Mouse (Mus musculus): ENCODE measurements around the gene Afp. TPM values are rescaled to one million over a fixed set of nuclear protein-coding genes. Genes with fewer than 3 reads are reported as not detected.

The Afp gene
- polyA plus RNA-seq, 1 experiment: not detected

DNA sequence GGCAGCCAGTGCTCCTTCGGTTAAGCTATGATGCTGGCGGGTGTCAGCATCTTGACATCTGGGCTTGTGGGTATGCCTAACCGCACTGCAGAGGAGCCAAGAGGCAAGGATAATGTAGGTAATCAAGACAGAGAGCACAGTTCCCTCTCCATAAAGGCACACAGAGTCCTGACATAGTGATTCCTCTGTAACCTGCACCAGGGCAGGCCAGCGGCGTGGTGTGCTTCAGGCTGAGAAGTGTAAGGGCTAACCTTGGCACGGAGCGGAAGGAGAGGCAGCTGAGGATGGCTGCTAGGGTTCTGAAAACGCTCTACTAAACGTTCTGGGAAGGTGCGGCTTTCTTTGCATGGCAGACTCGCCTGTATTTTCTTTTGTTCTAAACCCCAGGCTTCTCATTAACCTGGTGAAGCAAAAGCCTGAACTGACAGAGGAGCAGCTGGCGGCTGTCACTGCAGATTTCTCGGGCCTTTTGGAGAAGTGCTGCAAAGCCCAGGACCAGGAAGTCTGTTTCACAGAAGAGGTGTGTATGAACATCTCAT lies 16.9 kb downstream of the Afp start:
- Histone ChIP-seq H3K4me1 (ENCODE audit: control insufficient read depth, insufficient read depth, low read length) (no peaks in the 10 kb centered on the region), H3K36me3 (ENCODE audit: control insufficient read depth, insufficient read depth, low read length, poor library complexity, severe bottlenecking) (no peaks in the 10 kb centered on the region)

GRCm38 (mm10) chr5:90509828-90510592 lies 19.5 kb downstream of the Afp start:
- H3K9me3 ChIP-seq (replicated peaks; ENCODE audit: control insufficient read depth, insufficient read depth, low read length, poor library complexity, severe bottlenecking): no peaks in the 10 kb centered on the region
- H3K4me1 ChIP-seq (ENCODE audit: control insufficient read depth, insufficient read depth, low read length): no peaks in the 10 kb centered on the region
- H3K9ac ChIP-seq (ENCODE audit: low read depth, poor library complexity, severe bottlenecking): no peak overlapping the region
- no peaks in the 10 kb centered on the region for H3K36me3 ChIP-seq (ENCODE audit: control insufficient read depth, insufficient read depth, low read length, poor library complexity, severe bottlenecking)
- TF ChIP-seq EP300 (IDR thresholded peaks at IDR 0.05; ENCODE audit: insufficient read depth, low read depth, low read length) (no peak), POLR2A (IDR thresholded peaks at IDR 0.05; ENCODE audit: insufficient read depth, low read length) (no peak), CTCF (IDR thresholded peaks at IDR 0.05; ENCODE audit: low read depth, low read length) (no peak)
- H3K4me3 ChIP-seq (ENCODE audit: low read depth, low read length): no peak overlapping the region
- no peak overlapping the region for H3K27ac ChIP-seq (ENCODE audit: insufficient read depth, low read length)
- no peaks in the 10 kb centered on the region for H3K27me3 ChIP-seq (ENCODE audit: control insufficient read depth, insufficient read depth, low read length, poor library complexity, severe bottlenecking)

More for the DNA sequence above, 16.9 kb downstream of the Afp start:
- Histone ChIP-seq H3K4me3 (ENCODE audit: low read depth, low read length) (peak overlapping the region; percentile 54), H3K9ac (ENCODE audit: low read depth, poor library complexity, severe bottlenecking) (no peak overlapping the region), H3K9me3 (replicated peaks; ENCODE audit: control insufficient read depth, insufficient read depth, low read length, poor library complexity, severe bottlenecking) (no peaks in the 10 kb centered on the region), H3K27me3 (ENCODE audit: control insufficient read depth, insufficient read depth, low read length, poor library complexity, severe bottlenecking) (no peaks in the 10 kb centered on the region), H3K27ac (ENCODE audit: insufficient read depth, low read length) (no peak overlapping the region)
- no peak for TF ChIP-seq EP300 (IDR thresholded peaks at IDR 0.05; ENCODE audit: insufficient read depth, low read depth, low read length)
- no peak for TF ChIP-seq POLR2A (IDR thresholded peaks at IDR 0.05; ENCODE audit: insufficient read depth, low read length)
- TF ChIP-seq CTCF (IDR thresholded peaks at IDR 0.05; ENCODE audit: low read depth, low read length): no peak

GRCm38 (mm10) chr5:90512288-90512955 lies 21.9 kb downstream of the Afp start:
- H3K4me3 ChIP-seq (ENCODE audit: low read depth, low read length): no peak overlapping the region
- no peaks in the 10 kb centered on the region for H3K27me3 ChIP-seq (ENCODE audit: control insufficient read depth, insufficient read depth, low read length, poor library complexity, severe bottlenecking)
- no peak overlapping the region for H3K27ac ChIP-seq (ENCODE audit: insufficient read depth, low read length)
- H3K4me1 ChIP-seq (ENCODE audit: control insufficient read depth, insufficient read depth, low read length): no peaks in the 10 kb centered on the region
- no peaks in the 10 kb centered on the region for H3K9me3 ChIP-seq (replicated peaks; ENCODE audit: control insufficient read depth, insufficient read depth, low read length, poor library complexity, severe bottlenecking)
- TF ChIP-seq POLR2A (IDR thresholded peaks at IDR 0.05; ENCODE audit: insufficient read depth, low read length): no peak
- no peaks in the 10 kb centered on the region for H3K36me3 ChIP-seq (ENCODE audit: control insufficient read depth, insufficient read depth, low read length, poor library complexity, severe bottlenecking)
- no peak overlapping the region for H3K9ac ChIP-seq (ENCODE audit: low read depth, poor library complexity, severe bottlenecking)

DNA sequence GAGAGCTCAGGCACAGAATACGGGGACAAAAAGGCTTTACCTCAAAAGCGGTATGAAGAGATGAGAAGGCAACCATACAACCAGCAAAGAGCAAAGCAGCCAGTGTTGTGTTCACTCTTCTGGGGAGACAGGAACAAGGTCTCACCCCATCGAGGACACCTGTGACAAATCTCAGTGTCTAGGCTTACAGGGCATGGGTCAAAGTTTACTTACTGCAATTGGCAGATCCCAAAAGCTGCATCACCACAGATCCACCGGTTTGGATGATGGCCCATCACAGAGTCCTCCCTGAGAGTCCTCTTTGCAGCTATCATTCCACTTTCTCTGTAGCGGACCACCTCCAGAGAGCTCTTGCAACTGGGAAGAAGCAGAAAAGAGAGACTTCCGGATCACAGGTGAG lies 25.0 kb downstream of the Afp start:
- no peaks in the 10 kb centered on the region for H3K9me3 ChIP-seq (replicated peaks; ENCODE audit: control insufficient read depth, insufficient read depth, low read length, poor library complexity, severe bottlenecking)
- no peaks in the 10 kb centered on the region for H3K4me1 ChIP-seq (ENCODE audit: control insufficient read depth, insufficient read depth, low read length)
- no peak for TF ChIP-seq CTCF (IDR thresholded peaks at IDR 0.05; ENCODE audit: low read depth, low read length)

DNA sequence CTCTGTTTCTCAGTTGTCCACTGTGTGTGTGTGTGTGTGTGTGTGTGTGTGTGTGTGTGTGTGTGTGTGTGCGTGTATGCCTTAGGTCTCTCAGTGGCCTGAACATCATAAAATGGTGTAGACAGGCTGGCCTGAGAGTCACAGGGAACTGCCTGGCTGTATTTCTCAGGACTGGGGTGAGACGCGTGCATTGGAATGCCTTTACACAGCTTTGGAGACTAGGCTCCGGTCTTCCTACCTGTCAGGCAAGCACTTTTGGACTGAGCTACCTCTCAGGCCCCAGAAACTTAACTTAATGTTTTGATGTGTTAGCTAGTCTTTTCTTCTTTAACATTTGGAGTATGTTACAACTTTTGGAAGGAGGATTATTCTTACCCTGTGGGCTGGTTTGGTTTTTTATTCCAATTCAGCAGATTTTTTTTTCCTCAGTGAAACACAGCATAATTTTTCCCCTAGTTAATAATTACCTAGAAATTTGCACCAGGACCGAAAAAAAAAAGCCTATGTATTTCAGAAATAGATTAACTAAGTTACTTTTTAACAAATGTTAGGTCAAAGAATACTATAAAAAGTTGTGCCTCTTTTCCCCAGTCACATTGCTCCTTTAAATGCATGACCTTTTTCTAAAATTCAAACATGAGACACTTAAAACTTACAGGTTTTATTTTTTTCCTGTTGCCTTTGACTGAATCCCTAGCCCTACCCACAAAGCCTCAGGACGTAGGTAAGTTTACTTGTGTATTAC lies 28.0 kb downstream of the Afp start, which contains the start of gene Afm:
TSS of gene Afm (plus strand) at position 577 of the 745 bp plus-strand sequence.
- H3K4me3 ChIP-seq (ENCODE audit: low read depth, low read length): no peak within 1 kb of the TSS
- no peaks in the 10 kb centered on the region for H3K36me3 ChIP-seq (ENCODE audit: control insufficient read depth, insufficient read depth, low read length, poor library complexity, severe bottlenecking)
- H3K9ac ChIP-seq (ENCODE audit: low read depth, poor library complexity, severe bottlenecking): no peak within 1 kb of the TSS
- H3K27ac ChIP-seq (ENCODE audit: insufficient read depth, low read length): no peak within 1 kb of the TSS
- TF ChIP-seq CTCF (IDR thresholded peaks at IDR 0.05; ENCODE audit: low read depth, low read length): no peak
- H3K9me3 ChIP-seq (replicated peaks; ENCODE audit: control insufficient read depth, insufficient read depth, low read length, poor library complexity, severe bottlenecking): no peaks in the 10 kb centered on the region
- H3K4me1 ChIP-seq (ENCODE audit: control insufficient read depth, insufficient read depth, low read length): no peaks in the 10 kb centered on the region
- no peaks in the 10 kb centered on the region for H3K27me3 ChIP-seq (ENCODE audit: control insufficient read depth, insufficient read depth, low read length, poor library complexity, severe bottlenecking)

More for the DNA sequence above, 25.0 kb downstream of the Afp start:
- Histone ChIP-seq H3K36me3 (ENCODE audit: control insufficient read depth, insufficient read depth, low read length, poor library complexity, severe bottlenecking) (no peaks in the 10 kb centered on the region), H3K9ac (ENCODE audit: low read depth, poor library complexity, severe bottlenecking) (no peak overlapping the region), H3K27ac (ENCODE audit: insufficient read depth, low read length) (no peak overlapping the region), H3K4me3 (ENCODE audit: low read depth, low read length) (no peak overlapping the region), H3K27me3 (ENCODE audit: control insufficient read depth, insufficient read depth, low read length, poor library complexity, severe bottlenecking) (no peaks in the 10 kb centered on the region)

DNA sequence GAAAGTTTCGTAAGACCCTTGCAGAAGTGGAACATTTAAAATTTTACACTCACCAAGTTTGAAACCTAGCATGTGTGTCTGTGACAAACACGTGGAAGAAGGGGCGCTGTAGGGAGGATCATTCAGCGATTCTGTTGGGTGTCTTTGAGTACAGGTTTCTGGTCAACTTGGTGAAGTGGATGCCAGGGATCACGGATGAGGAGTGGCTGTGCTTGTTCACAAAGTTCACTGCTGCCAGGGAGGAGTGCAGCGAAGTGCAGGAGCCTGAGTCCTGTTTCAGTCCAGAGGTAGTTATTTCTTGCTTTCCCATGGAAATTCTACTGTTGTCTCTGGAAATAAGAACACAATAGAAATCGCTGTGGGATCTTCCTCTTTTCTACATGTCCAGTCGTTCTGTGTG lies 60.7 kb downstream of the Afp start:
- no peaks in the 10 kb centered on the region for H3K27me3 ChIP-seq (ENCODE audit: control insufficient read depth, insufficient read depth, low read length, poor library complexity, severe bottlenecking)
- no peaks in the 10 kb centered on the region for H3K36me3 ChIP-seq (ENCODE audit: control insufficient read depth, insufficient read depth, low read length, poor library complexity, severe bottlenecking)
- no peak overlapping the region for H3K4me3 ChIP-seq (ENCODE audit: low read depth, low read length)
- no peak overlapping the region for H3K27ac ChIP-seq (ENCODE audit: insufficient read depth, low read length)
- H3K9me3 ChIP-seq (replicated peaks; ENCODE audit: control insufficient read depth, insufficient read depth, low read length, poor library complexity, severe bottlenecking): no peaks in the 10 kb centered on the region
- TF ChIP-seq CTCF (IDR thresholded peaks at IDR 0.05; ENCODE audit: low read depth, low read length) (no peak), EP300 (IDR thresholded peaks at IDR 0.05; ENCODE audit: insufficient read depth, low read depth, low read length) (no peak), POLR2A (IDR thresholded peaks at IDR 0.05; ENCODE audit: insufficient read depth, low read length) (no peak)
- H3K4me1 ChIP-seq (ENCODE audit: control insufficient read depth, insufficient read depth, low read length): no peaks in the 10 kb centered on the region
- no peak overlapping the region for H3K9ac ChIP-seq (ENCODE audit: low read depth, poor library complexity, severe bottlenecking)
